Mouse (Mus musculus): ENCODE data around the gene Ebf3.

The Ebf3 gene

GRCm38 (mm10) chr7:137312166-137312932 lies 1.9 kb downstream of the Ebf3 start:
- in situ Hi-C loops (cut with MboI; ENCODE audit: low sequenced_read_pairs) = no loop called here

DNA sequence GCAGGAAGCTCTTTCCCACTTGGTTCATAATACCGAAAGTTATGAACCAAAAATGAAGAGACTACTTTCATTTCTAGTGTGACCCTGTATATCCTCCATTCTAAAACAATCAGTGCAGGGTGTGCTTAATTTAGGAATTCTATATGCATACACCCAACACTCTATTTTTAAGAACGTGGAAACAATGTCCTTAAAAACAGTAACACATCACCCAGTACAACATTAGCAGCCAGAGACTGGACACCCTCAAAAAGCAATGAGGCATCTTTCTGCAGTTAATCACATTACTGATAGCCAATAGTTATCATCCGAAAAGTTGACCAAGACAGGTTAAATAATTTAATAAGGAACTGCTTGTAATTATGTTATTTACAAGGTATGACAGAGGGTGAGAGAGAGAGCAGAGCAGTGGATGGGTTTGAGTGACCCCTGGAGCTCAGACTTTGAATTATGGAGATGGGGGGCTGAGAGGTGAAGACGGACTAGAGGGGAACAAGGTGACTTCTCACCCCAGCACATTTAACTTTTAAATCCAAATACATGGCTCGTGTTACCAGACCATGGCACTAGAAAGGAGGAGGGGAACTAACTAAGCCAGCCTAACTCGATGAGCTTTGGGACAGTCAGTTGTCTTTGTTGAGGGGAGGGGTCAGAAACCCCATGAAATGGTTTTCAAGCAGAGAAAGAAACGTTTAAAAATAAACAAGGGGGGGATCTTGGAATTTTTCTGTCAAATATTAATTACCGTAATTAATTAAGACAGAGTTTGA lies 2.7 kb downstream of the Ebf3 start:
- in situ Hi-C loops (cut with MboI; ENCODE audit: low sequenced_read_pairs) = no loop called here

- in situ Hi-C loops (cut with MboI; ENCODE audit: low sequenced_read_pairs) = no loop called here
Observed at GRCm38 (mm10) chr7:137310876-137311275, 3.4 kb downstream of the Ebf3 start.

GRCm38 (mm10) chr7:137310091-137310761 lies 4.0 kb downstream of the Ebf3 start:
- in situ Hi-C loops (cut with MboI; ENCODE audit: low sequenced_read_pairs) = no loop called here

DNA sequence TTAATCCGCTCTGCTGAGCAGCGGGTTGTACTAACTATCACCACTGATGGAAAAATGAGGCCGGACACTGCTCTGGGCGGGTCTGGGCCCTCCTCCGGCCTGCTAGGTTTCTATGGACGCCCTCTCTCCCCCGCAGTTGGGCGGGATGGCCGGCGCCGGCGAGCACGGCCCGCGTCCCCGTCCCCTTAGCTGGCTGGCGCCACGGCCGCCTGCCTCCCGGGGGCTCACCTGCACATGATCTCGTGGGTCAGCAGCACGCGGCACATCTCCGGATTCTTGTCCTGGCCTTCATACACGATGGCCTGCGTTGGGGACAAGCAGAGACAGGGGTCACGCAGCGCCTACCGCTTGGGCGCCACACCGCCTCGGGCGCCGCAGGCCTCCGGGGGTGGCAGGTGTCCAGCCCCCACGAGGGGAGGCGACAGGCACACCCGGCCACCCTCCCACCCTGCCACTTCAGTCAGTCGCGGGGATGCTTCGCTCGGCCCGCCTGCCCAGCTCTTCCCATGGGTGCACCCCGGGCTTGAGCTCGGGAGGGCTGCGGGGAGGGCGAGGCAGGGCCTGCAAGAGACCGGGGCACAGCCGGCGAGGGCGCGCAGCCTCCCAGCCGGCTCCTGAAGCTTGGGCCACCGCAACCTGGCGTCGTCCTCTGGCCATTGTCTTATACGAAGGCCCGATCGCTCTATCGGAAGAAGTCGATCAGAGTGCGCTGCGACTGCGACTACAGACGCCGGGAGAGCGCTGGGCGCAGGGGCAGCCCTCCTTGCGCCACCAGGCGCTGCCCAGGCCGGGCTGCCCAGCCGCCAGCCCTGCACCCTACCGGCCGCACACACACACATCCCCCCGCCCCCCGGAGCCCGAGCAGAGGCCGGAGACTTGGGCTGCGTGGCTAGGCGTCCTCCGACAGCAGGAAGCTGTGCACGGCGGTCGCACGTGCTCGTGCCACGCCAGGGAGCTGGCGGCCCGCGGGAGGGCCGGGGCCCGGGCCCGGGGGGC lies 4.9 kb downstream of the Ebf3 start:
- in situ Hi-C loops (cut with MboI; ENCODE audit: low sequenced_read_pairs) = no loop called here

GRCm38 (mm10) chr7:137308061-137309060 lies 5.9 kb downstream of the Ebf3 start:
- in situ Hi-C loops (cut with MboI; ENCODE audit: low sequenced_read_pairs) = no loop called here

DNA sequence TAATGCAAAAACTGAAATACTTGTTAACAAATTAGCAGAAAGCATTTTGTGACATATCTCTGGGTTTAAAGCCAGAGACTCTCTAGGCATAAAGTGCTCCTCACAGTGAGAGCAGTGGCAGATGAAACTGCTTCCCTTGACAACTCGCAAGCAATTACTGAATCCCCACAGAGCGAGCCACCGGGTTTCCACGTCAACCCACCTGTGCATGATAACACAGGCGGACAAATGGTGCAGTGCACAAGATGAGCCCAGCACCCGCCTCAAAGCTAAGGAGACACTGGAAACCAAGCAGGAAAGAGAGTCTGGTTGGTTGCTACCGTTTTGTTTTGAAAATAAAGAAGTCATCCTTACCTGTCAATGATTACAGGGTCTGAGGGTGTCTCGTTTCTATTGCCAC lies 7.1 kb downstream of the Ebf3 start:
- in situ Hi-C loops (cut with MboI; ENCODE audit: low sequenced_read_pairs) = no loop called here

GRCm38 (mm10) chr7:137306127-137306526 lies 8.1 kb downstream of the Ebf3 start:
- in situ Hi-C loops (cut with MboI; ENCODE audit: low sequenced_read_pairs) = no loop called here

DNA sequence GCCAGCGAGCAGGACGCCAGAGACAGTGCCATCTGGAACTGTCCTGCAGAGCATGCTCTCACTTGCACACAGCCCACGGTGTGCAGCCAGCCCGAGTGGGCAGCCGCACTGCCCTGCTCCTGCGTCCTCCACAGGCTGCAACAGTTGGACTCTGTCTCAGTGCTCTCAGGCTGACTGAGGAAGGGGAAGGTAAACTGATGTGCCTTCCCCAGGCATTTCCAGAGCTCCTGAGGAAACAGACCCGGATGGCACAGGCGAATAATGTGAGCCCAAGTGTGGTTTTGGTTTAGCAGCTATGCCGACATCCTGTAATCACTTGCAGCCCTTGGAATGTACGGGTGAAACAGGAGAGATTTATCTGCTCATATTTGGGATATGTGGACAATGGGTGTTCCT lies 10.5 kb downstream of the Ebf3 start:
- in situ Hi-C loops (cut with MboI; ENCODE audit: low sequenced_read_pairs) = no loop called here

- in situ Hi-C loops (cut with MboI; ENCODE audit: low sequenced_read_pairs) = no loop called here
Observed at GRCm38 (mm10) chr7:137302961-137303775, 11.1 kb downstream of the Ebf3 start.

GRCm38 (mm10) chr7:137302161-137302560 lies 12.1 kb downstream of the Ebf3 start:
- in situ Hi-C loops (cut with MboI; ENCODE audit: low sequenced_read_pairs) = no loop called here

GRCm38 (mm10) chr7:137301329-137301751 lies 12.9 kb downstream of the Ebf3 start:
- in situ Hi-C loops (cut with MboI; ENCODE audit: low sequenced_read_pairs) = no loop called here

DNA sequence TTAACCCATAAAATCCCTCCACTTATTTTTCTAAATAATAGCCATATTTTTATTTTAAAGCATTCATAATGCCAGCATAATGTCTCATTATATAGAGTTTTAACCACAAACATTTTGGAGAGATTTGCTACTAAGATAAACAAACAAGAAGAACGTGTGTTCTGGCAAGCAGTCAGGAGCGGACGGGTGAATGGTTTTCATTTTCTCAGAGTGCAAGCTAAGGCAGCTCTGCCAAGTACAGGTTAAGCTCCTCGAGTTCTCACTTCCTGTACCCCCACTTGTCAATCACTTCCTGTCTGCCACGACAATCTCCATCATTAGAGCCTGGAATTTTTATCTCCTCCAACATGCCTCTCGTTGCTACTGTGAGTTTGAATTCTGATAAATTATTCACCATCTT lies 13.4 kb downstream of the Ebf3 start:
- in situ Hi-C loops (cut with MboI; ENCODE audit: low sequenced_read_pairs) = no loop called here

- in situ Hi-C loops (cut with MboI; ENCODE audit: low sequenced_read_pairs) = no loop called here
Observed at GRCm38 (mm10) chr7:137300169-137300568, 14.1 kb downstream of the Ebf3 start.

GRCm38 (mm10) chr7:137297594-137298381 lies 16.5 kb downstream of the Ebf3 start:
- in situ Hi-C loops (cut with MboI; ENCODE audit: low sequenced_read_pairs) = no loop called here

DNA sequence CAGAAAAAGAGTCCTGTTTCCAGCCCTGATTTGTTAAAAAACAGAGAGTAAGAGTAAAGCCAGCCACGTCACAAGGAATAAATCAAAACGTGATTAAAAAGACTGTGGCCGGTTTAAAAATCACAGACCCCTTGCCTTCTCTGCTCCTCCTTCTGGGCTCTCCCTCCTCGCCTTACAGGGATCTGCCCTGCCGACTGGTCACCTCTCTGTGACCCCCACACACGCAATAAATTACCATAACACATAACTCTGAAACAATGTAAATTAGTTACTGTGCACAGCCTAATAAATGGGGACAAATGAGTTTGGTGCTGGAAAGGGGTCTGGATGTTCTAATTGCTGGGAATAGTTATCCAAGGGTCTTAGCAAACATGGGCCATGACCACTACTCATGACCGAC lies 17.1 kb downstream of the Ebf3 start:
- in situ Hi-C loops (cut with MboI; ENCODE audit: low sequenced_read_pairs) = no loop called here

- in situ Hi-C loops (cut with MboI; ENCODE audit: low sequenced_read_pairs) = no loop called here
Observed at GRCm38 (mm10) chr7:137295612-137296011, 18.6 kb downstream of the Ebf3 start.

- in situ Hi-C loops (cut with MboI; ENCODE audit: low sequenced_read_pairs) = no loop called here
Observed at GRCm38 (mm10) chr7:137294446-137294845, 19.8 kb downstream of the Ebf3 start.

Data from CH12F3 (cell line).